In genomic region chr19:16956319-16956718, GRCm38 (mm10) we compare ENCODE assay signal across 8 mouse cellular contexts. TPM values are rescaled to one million over a fixed set of nuclear protein-coding genes. Genes with fewer than 3 reads are reported as not detected.
DNase-seq lines count a peak whose midpoint lies in the region; ATAC-seq and TF ChIP-seq lines count a peak whose summit lies in the region.

No protein-coding gene starts in this region.

- ATAC-seq in heart, embryonic 13.5 days (ENCODE audit: extremely low read depth, insufficient number of reproducible peaks, low FRiP score, low TSS enrichment) = no peak
- no peak; the same call in 1 of the 2 replicates for ATAC-seq in embryonic facial prominence, embryonic 11.5 days (replicated peaks; ENCODE audit: insufficient number of reproducible peaks, low FRiP score, low TSS enrichment, low read depth)
- peak; percentile 28 for ATAC-seq in intestine, embryonic 14.5 days (replicated peaks; ENCODE audit: low FRiP score, low TSS enrichment, low read depth)

- peaks cover 63% of the 10 kb centered on the region for H3K27me3 ChIP-seq in heart, embryonic 13.5 days (replicated peaks)
- H3K27me3 ChIP-seq in embryonic facial prominence, embryonic 11.5 days (ENCODE audit: control insufficient read depth, insufficient read depth, low read length) = no peaks in the 10 kb centered on the region; the same call in 1 of the 2 replicates
- H3K27me3 ChIP-seq in intestine, embryonic 14.5 days (replicated peaks; ENCODE audit: control insufficient read depth, insufficient read depth, low read length) = peaks cover 23% of the 10 kb centered on the region
- no peaks in the 10 kb centered on the region for H3K27me3 ChIP-seq in myocyte (ENCODE audit: control insufficient read depth, insufficient read depth, insufficient read length)

- H3K27ac ChIP-seq in heart, embryonic 13.5 days (replicated peaks) = no peak overlapping the region
- no peak overlapping the region for H3K27ac ChIP-seq in embryonic facial prominence, embryonic 11.5 days (replicated peaks; ENCODE audit: low read depth, low read length)
- no peak overlapping the region for H3K27ac ChIP-seq in intestine, embryonic 14.5 days (ENCODE audit: low read depth)

- WGBS in heart, embryonic 13.5 days = 2% methylated on average over 7 of the region's 7 CpGs
- 5% methylated on average over 7 of the region's 7 CpGs for WGBS in embryonic facial prominence, embryonic 11.5 days
- 2% methylated on average over 7 of the region's 7 CpGs for WGBS in intestine, embryonic 14.5 days

- peaks cover 19% of the 10 kb centered on the region for H3K4me1 ChIP-seq in heart, embryonic 13.5 days
- H3K4me1 ChIP-seq in embryonic facial prominence, embryonic 11.5 days (ENCODE audit: control insufficient read depth, insufficient read depth, low read length) = peaks cover 7% of the 10 kb centered on the region; the same call in 1 of the 2 replicates
- H3K4me1 ChIP-seq in intestine, embryonic 14.5 days (replicated peaks; ENCODE audit: control insufficient read depth, insufficient read depth, low read length) = peaks cover 5% of the 10 kb centered on the region

- peak overlapping the region; percentile 94 for H3K4me2 ChIP-seq in heart, embryonic 13.5 days
- peak overlapping the region; percentile 81 for H3K4me2 ChIP-seq in embryonic facial prominence, embryonic 11.5 days (ENCODE audit: low read depth, low read length)
- peak overlapping the region; percentile 56 for H3K4me2 ChIP-seq in intestine, embryonic 14.5 days (ENCODE audit: low read length)
- H3K4me2 ChIP-seq in myocyte (ENCODE audit: low read depth) = peak overlapping the region; percentile 72

- no peak for TF ChIP-seq POLR2A in myocyte (IDR thresholded peaks at IDR 0.05; ENCODE audit: insufficient read length, low read depth)

- peak overlapping the region; percentile 36 for H3ac ChIP-seq in myocyte (ENCODE audit: control insufficient read depth, insufficient read length)

- peak overlapping the region; percentile 76 for H3K9ac ChIP-seq in heart, embryonic 13.5 days
- H3K9ac ChIP-seq in embryonic facial prominence, embryonic 11.5 days (replicated peaks; ENCODE audit: low read length) = peak overlapping the region; percentile 32
- H3K9ac ChIP-seq in intestine, embryonic 14.5 days (ENCODE audit: low read length) = no peak overlapping the region

- no peak for DNase-seq in heart, postnatal 4 days
- no peak for DNase-seq in embryonic facial prominence, embryonic 11.5 days (ENCODE audit: low spot score)
- DNase-seq in intestine, embryonic 14.5 days (ENCODE audit: low spot score) = no peak
- DNase-seq in thymus, postnatal 36 days = no peak
- DNase-seq in layer of hippocampus, postnatal 14 days (ENCODE audit: low spot score in 2 of 2) = no peak
- DNase-seq in kidney, adult 18-20 months = no peak

- H3K9me3 ChIP-seq in heart, embryonic 13.5 days = no peaks in the 10 kb centered on the region
- H3K9me3 ChIP-seq in embryonic facial prominence, embryonic 11.5 days (replicated peaks; ENCODE audit: control insufficient read depth, low read length) = no peaks in the 10 kb centered on the region
- no peaks in the 10 kb centered on the region for H3K9me3 ChIP-seq in intestine, embryonic 14.5 days (ENCODE audit: control insufficient read depth, low read length)

- H3K36me3 ChIP-seq in heart, embryonic 13.5 days = no peaks in the 10 kb centered on the region
- no peaks in the 10 kb centered on the region for H3K36me3 ChIP-seq in embryonic facial prominence, embryonic 11.5 days (replicated peaks; ENCODE audit: control insufficient read depth, insufficient read depth, low read depth, low read length)
- H3K36me3 ChIP-seq in intestine, embryonic 14.5 days (ENCODE audit: control insufficient read depth, insufficient read depth, low read length) = no peaks in the 10 kb centered on the region
- no peaks in the 10 kb centered on the region for H3K36me3 ChIP-seq in myocyte (ENCODE audit: control insufficient read depth, insufficient read depth)

- peak overlapping the region; percentile 56 for H3K4me3 ChIP-seq in heart, embryonic 13.5 days
- peak overlapping the region; percentile 38 for H3K4me3 ChIP-seq in embryonic facial prominence, embryonic 11.5 days (ENCODE audit: low read depth, low read length)
- peak overlapping the region; percentile 31 for H3K4me3 ChIP-seq in intestine, embryonic 14.5 days (ENCODE audit: low read depth, low read length)
- peak overlapping the region; percentile 82 for H3K4me3 ChIP-seq in myocyte

- H3K79me2 ChIP-seq in myocyte (ENCODE audit: control insufficient read depth, insufficient read depth) = peaks cover 48% of the 10 kb centered on the region

TF ChIP-seq in myocyte, 11 proteins besides CTCF, POLR2A, EP300 and RAD21:
- no peak for TF ChIP-seq MAX (IDR thresholded peaks at IDR 0.05; ENCODE audit: low read depth)

RNA-seq across cellular contexts. Expression of gene Prune2, which starts 0.4 kb away (rescaled TPM):
- 7.2 and 8.4 TPM in 2 replicates for polyA plus RNA-seq in heart, embryonic 13.5 days (2015; fragmentation: Nextera tagmentation; extraction: Ambion mirVana)
- 10 to 100 TPM; 13.1 to 16.4 TPM for total RNA-seq in heart, postnatal 4 days (2021)
- polyA plus RNA-seq in embryonic facial prominence, embryonic 11.5 days (2014; fragmentation: Nextera tagmentation; extraction: Ambion mirVana) = 1.5 and 1.9 TPM in 2 replicates
- 2.2 and 3.1 TPM in 2 replicates for polyA plus RNA-seq in intestine, embryonic 14.5 days (2014; fragmentation: Nextera tagmentation; extraction: Ambion mirVana)
- 61.8 TPM for polyA plus RNA-seq in myocyte (2012; fragmentation: generic; extraction: Trizol)
- total RNA-seq in layer of hippocampus, postnatal 14 days (2021) = 10 to 100 TPM; 48.3 to 57.1 TPM

Comparison
In these comparisons a context has a peak if more than half of its experiments do, and no peak if none do; other contexts are left out.
1. H3K4me3 ChIP-seq: peak in every context shown above with its lines; median percentile 82 in myocyte; 56 in heart, embryonic 13.5 days; 38 in embryonic facial prominence, embryonic 11.5 days; 31 in intestine, embryonic 14.5 days.